Mouse (Mus musculus): ENCODE measurements around the gene Gpr153.
A peak's percentile ranks its signal among the peaks of the same experiment; 100 is the strongest.

Gene Gpr153

DNA sequence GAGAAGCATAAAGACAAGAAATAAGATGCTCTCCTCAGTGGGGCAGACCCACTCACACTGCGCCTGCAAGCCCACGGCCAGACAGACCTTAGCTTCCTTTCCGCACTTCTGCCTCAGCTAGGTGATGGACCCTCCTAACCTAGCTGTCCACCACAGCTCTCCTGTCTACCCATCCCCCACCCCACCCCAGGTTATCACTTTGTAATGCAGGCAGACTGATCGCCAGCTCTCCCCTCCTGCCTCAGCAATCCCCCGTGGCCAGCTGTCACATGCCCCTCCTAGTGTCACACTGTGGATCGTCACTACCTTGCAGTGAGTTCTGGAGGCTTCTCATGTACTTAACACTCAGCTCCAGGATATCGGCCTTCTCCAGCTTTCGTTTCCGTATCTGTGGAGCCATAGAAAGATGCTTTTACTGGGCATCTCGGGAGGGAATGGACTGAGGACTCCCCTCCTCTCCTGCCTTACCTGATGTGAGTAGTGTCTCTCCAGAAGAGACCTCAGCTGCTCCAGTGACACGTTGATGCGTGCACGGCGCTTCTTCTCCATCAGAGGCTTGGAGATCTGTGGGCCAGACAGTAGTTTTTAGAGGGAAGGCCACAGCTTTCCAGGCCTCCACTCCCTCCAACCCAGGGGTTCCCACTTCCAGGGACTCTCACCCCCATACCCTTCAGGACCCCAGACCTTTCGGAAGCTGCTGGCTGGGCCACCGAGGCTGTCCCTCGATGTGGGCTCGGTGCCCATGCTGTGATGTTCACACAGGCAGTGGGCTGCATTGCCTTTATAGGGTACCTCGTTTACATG, 13.5 kb downstream of the Gpr153 start:
- no peak for DNase-seq (ENCODE audit: low spot score in 2 of 2)

DNA sequence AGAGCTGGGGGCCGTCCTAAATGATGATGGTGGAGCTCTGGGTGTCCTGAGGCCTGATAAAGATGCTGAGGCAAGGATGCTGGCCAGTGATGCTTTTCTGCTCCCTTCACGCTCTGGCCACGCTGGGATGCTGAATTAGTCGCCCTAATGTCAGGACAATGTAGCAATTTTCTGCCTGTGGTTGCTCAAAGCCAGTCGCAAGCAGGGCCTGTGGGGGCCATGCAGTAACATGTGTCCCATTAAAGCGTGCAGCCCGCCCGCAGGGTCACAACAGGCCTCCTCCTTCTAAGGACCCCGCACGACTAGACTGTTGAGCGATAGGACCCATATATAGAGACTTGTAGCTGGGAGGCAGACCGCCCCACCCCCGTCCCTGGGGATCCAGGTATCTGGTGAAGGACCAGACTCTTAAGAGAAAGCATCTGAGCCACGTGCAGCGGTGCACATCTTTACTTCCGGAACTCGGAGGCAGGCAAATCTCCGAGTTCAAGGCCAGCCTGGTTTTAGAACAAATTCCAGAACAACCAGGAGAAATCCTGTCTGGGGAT, 14.4 kb downstream of the Gpr153 start:
- no peak for DNase-seq (ENCODE audit: low spot score in 2 of 2)

DNA sequence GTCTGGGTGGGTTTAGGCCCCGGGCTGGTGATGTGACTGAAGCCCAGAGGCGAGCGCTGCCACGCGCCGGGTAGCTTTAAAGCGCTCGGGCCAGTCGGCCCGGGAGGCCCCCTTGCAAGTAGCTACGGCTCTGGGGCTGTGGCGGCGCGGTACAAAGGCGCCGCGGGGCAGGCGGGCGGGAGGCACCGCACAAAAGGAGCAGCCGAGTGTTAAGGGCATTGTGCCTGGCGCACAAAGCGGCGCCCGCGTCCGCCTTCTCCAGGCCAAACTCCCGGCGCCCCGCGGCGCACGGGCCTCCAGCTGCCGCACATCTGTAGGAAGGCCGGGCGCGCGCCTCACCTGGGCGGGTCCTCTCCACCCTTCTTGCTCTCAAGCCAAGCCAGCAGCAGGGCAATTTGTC, 16.4 kb downstream of the Gpr153 start:
- DNase-seq (ENCODE audit: low spot score in 2 of 2), result no peak

DNA sequence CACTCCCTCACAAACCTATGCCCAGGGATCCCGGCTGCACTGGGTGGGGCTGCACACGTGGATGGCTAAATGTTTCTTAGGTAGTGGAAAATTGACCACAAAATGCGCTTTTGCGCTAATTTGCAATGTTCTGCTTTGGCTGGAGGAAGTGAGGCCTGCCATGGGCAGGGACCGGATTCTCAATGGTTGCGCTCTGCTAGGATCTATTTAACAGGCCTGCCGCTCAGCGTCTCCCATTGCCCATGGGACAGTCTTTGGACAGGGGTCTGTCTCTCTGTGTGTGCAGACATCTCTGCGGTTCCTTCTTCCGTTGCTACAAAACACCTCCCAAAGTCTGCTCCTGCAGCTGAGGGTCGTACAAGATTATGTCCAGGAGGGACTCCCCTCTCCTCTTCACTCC, 17.0 kb downstream of the Gpr153 start:
- DNase-seq (ENCODE audit: low spot score in 2 of 2), result no peak

DNA sequence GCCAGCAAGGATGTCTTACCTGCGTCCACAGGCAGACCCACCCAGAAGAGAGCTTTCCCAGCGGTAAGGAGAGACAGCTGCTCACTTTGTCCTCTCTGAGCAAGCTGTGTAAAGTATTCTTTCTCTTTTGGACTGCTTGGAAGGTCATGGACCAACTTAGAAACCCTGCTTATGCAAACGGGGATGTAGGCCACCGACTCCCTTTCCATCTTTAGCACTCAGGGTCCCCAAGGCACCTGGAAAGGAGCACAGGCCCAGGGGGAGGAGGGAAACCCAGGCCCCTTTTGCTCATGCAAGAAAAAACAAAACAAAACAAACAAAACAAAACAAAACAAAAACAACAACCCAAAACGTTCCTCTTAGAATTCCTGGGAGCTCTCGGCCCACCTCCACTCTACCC, 17.5 kb downstream of the Gpr153 start, which contains the start of gene Hes3:
Hes3 (minus strand) TSS at position 101 of the 400 bp plus-strand sequence.
- no peak for DNase-seq (ENCODE audit: low spot score in 2 of 2)

DNA sequence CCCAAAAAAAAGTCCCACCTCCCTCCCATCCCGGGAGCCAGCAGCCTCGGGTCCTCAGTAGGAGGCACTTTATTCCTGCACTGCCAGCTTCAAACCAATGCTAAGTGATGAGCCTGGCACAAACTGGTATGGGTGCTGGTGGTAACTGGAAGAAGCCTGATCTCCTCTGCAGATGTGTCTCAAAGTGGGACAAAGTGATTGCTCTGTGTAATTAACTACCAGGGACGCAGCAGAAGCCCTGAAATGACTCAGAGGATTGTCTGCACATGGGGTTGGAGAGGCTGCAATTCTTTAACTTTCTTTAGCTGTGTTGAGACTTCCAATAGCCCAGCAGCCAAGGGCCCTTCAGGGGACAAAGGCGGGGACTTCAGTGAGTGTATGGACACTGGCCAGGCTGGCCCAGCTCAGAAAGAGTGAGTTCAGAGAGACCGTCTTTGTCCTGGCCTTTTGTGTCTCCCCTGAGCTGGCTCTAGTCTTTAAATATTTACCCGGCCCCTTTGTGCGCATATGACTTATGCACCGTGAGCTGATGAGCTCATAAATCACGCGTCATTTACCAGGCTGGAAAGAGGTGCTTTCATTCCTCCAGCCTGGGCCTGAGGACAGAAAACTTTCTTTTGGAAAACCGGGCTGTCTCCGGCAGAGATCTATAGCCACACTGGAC, 18.2 kb downstream of the Gpr153 start:
- DNase-seq (ENCODE audit: low spot score in 2 of 2), result no peak

DNA sequence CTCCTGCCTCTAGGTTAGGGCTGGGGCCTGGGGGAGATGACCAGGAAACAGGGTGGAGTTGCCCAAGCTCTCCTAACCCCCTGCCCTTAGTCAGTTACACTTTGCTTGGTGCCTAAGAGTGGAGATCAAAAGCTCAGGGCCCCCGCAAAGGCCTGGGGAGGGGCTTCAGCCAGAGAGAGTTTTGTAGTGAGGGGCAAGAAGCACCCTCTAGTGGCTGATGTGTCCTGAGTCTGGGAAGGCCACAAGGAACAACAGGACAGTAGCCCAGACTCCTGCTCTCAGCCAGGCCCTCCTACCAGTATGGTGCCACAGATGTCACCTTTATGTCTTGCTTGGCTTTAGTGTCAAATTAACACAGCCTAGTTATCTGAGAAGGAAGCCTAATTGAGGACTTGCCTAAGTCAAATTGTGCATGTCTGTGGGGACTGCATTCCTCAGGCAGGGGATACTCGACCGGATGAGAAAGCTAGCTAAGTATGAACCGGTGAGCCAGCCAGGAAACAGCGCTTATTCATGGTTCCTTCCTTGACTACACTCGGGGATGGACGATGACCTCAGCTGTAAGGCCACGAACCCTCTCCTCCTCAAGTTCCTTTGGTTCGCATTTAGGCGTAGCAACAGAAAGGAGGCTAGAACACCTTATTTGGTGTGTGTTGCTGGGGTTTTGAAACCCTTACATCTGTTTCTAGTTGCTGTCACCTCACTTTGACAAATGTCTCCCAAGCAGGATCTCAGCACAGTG, 20.3 kb downstream of the Gpr153 start:
- no peak for DNase-seq (ENCODE audit: low spot score in 2 of 2)

DNA sequence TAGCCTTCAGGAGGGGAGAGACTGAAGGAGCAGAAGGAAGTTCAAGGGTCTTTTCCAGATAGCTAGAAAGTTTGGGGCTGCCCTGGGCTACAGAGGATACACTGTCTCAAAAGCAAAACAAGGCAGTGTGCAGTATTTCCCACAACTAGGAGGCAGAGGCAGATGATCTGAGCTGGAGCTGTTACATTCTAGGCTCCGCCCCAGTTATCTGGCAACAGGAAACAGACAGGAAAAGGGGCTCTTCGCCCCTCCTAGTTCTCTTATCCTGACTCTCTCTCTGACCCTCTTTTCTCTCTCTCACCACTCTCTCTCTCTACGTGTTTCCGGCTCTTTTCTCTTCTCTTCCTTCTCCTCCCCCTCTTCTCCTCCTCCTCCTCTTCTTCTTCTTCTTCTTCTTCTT, 21.9 kb downstream of the Gpr153 start:
- DNase-seq (ENCODE audit: low spot score in 2 of 2), result no peak

DNA sequence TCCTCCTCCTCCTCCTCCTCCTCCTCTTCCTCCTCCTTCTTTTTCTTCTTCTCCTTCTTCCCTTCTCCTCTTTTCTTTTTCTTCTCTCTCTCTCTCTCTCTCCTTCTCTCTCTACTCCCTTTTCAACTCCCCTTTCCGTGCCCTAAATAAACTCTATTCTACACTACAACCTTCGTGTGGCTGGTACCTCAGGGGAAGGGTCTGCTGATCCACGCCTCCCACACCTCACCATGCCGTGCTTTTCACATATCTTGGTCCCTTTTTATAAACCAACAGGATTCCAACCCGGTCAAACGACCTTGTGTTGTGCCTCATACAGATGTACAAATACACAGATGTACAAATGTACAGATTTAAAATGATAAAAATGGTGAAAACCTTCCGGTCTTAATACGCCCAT, 22.3 kb downstream of the Gpr153 start:
- DNase-seq (ENCODE audit: low spot score in 2 of 2), result no peak

DNA sequence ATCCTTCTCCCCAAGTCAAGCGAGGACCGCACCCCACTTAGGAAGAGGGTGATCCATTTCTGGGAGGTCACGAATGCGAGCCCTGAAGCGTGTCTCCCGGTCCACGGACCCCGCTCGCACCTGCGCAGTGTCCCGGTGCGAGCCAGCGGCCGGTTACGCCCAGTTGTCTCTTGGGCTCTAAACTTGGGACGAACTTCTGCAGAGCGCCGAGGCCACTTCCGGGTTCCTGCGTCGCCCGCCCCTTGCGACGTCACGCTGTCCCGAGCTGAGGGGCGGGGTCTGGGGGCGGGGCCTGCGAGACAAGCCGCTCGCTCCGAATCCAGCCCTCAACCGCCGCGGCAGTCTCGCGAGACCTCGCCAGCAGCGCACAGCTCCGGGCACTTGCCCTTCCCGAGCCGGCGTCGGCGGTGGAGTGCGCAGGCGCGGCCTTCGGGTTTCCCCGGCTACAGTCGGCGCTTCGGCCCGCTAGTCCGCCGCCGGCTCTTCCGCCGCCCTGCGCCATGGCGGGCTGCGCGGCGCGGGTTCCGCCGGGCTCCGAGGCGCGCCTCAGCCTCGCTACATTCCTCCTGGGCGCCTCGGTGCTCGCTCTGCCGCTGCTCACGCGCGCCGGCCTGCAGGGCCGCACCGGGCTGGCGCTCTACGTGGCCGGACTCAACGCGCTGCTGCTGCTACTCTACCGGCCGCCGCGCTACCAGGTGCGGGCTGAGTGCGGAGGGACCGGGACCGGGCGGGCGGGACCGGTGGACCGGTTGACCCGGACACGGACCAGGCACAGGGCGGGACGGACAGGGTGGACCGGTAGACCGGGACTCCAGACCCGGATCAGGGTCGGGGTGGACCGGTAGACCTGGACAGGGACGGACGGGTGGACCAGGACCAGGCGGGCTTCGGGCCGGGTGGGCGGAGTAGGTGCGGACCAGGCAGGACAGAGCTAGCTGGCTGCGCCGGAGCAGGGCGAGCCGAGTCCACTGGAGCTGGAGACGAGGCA, 23.1 kb downstream of the Gpr153 start, which contains the start of gene Icmt:
Icmt (plus strand) TSS at position 354 of the 988 bp plus-strand sequence.
- peak; percentile 100 for DNase-seq (ENCODE audit: low spot score in 2 of 2)

DNA sequence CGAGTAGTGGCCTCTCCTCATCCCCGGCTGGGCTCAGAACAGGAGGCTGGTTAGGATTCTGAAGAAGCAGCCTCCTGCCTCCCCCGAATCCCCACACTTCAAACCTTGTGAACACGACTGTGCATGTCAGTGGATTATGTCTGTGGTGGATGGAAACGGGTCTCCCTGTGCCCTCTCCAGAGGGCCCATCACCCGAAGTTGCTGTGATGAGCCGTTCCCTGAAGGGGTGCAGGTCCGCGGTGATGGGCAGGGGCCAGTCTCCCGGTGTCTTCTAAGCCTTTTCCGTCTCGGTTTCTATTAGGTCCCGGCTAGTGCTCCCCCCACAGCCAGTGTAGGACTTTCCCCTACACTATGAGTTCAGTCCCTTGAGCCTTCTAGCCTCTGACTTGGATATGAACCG, 24.8 kb downstream of the Gpr153 start:
- no peak for DNase-seq (ENCODE audit: low spot score in 2 of 2)

DNA sequence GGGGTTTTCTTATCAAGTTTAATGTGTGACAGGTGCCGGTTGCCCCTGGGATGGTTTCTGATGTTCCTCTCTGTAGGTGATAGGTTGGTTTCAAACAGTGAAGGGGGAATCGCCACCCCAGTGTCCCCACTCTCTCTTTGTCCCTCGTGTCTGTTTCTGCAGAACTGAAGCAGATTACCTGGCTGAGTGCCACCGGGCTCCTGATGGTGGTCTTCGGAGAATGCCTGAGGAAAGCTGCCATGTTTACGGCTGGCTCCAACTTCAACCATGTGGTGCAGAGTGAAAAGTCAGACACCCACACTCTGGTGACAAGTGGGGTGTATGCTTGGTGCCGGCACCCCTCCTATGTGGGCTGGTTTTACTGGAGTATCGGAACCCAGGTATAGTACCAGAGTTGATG, 26.3 kb downstream of the Gpr153 start:
- DNase-seq (ENCODE audit: low spot score in 2 of 2), result no peak

DNA sequence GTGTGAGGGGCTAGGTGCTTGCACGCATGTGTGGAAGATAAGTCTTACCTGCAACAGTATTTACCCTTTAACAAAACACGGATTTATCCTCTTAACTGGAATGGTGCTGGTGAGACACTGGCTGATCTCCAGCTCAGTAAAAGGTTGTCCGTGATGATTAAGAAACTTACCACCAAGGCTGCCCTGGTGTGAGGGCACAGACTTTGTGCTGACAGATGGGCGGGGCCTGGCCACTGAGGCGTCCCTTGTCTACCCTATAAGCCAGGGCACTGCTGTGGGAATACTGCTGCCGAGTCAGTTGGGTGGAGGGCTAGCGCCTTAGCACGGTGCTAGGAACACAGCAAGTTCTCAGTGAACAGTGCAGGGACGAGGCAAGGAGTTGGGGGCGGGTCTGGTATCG, 28.0 kb downstream of the Gpr153 start:
- DNase-seq (ENCODE audit: low spot score in 2 of 2), result no peak

DNA sequence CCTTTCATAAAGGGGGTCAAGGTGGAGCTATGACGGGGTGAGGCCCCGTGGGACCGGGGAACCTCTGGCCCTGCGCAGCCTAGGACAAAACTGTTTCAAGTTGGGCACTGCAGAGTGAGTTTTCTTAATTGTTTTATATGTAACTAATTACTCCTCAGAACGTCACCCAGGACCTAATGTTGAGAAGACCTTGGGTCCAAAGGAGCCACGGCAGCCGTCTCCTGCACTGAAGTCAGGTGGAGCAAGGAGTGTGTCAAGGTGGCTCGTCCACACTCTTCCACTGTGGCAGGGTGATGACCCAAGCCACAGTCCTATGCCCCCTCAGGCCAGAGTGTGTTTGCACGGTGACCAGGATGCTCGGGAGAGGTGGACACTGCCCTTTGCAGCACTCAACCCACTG, 29.1 kb downstream of the Gpr153 start:
- DNase-seq (ENCODE audit: low spot score in 2 of 2), result no peak

DNA sequence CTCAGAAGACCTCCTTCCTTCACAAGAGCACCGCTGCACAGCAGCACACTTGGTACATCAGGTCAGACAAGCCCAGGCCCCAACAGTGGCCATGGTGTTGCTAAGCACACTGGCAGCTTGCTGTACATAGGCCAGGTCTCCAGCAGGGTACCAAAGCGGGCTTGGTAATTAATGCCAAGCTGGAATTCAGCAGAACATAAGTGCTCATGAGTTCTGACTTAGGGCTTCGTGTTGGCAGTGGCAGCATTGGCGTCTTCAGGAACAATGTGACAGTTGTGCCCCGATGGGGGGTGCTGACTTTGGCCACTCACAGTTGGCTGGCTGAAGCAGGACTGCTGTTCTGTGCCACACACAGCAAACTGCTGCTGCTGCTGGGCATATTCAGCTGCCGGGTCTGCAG, 30.7 kb downstream of the Gpr153 start:
- DNase-seq (ENCODE audit: low spot score in 2 of 2), result no peak

DNA sequence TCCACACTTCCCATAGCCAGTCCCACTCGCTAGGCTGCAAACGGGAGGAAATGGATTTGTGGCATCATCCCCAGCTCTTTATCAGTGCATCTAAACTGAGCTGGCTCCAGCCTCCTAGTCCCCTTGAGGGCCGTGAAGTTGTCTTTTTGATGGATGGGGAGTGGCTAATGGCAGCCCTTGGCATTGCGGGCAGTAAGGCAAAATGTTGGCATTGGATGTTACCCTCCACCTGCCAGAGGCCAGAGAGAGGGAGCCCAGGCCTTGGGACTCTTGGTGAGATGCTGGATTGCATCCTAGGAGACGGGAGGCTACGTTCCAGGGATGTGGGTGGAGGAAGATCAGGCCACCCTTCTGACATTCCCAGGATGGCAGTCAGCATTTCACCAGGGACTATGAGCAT, 32.0 kb downstream of the Gpr153 start:
- DNase-seq (ENCODE audit: low spot score in 2 of 2), result no peak

DNA sequence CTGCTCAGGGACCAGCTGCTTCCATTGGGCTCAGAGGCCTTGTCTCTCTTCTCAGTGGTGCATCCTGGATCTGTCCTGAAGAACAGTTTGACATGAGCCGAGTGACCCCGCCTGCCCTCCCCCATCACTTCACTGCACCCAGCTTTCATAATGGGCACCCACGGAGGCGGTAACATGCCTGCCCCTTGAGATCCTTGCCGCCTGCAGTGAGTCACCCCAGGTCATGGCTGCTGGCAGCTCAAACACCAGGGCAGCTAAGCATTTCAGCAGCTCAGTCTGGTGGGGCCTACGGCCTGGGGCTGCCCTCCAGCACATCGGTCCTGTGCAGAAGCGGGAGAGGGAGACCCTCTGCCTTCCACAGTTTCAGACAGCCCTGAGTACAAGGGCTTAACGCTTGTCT, 33.5 kb downstream of the Gpr153 start:
- DNase-seq (ENCODE audit: low spot score in 2 of 2), result no peak

DNA sequence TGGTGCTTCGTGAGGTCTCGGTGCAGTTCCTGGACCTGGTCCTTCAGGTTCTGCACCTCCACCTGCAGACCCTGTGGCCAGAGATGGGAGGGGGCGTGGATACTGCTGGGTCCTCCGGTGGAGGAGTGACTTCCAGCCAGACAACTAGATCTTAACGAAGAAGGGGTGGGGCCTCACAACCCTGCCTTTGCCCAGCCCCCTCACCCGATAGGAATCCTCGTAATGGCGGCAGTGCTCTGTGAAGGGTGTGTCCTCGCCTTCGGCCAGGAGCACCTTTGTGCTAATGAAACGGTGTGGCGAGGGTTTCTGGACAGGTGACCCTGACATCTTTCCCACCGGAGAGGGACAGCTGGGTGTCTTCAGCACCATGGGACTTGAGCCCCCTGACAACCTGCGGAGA, 38.2 kb downstream of the Gpr153 start:
- DNase-seq (ENCODE audit: low spot score in 2 of 2), result no peak

DNA sequence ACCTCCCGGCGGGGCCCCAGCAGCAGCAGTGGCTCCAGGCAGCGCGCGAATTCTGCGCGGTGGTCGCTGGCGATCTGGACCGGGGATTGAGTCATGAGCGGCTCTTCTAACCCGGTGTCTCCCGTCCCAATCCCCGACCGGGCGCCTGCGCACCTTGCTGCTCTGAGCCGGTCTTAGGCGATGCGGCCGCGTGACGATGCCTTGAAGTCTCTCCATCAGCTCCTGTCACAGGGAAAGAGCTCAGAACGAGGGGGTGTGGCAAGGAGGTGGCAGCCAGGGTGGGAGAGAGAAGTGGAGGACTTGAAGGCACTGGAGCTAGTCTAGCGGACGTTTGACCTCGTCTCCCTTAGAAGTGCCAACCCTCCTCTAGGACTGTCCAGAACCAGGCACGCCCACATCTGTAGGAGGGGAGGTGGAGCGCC, 39.2 kb downstream of the Gpr153 start:
- DNase-seq (ENCODE audit: low spot score in 2 of 2), result no peak

DNA sequence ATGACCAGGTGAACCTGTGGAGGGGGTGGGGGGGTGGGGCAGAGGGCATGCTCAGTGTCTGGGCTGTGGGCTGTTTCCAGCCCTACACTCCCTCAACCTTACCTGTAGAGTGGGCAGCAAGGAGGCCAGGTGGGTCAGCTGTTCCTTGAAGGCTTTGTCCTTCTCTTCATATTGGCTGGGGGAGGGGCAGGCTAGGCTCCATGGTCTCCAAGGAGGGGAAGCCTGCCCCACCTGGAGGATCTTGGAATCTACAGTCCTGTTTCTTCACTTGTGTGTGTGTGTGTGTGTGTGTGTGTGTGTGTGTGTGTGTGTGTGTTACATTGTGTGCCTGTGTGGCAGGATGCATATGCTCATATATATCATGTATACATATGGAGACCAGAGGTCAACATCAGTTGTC, 39.9 kb downstream of the Gpr153 start:
- DNase-seq (ENCODE audit: low spot score in 2 of 2), result no peak
